In genomic region chr10:94378383-94378782, GRCm38 (mm10) we compare ENCODE assay signal across 8 mouse cellular contexts.
DNase-seq lines count a peak whose midpoint lies in the region; ATAC-seq and TF ChIP-seq lines count a peak whose summit lies in the region.

No protein-coding gene starts in this region.

- H3K27ac ChIP-seq in forebrain, postnatal 0 days (ENCODE audit: low read depth, low read length) = peak overlapping the region; percentile 64

- DNase-seq in CD4-positive, CD25-positive, alpha-beta regulatory T cell, adult 2 months (ENCODE audit: low read depth, low spot score) = peak; percentile 89
- peak; percentile 24 to 40 for DNase-seq in adrenal gland, postnatal 4 days (ENCODE audit: low spot score in 2 of 2)
- peak; percentile 89 for DNase-seq in forebrain, postnatal 0 days
- peak; percentile 77 for DNase-seq in heart, postnatal 4 days
- peak; percentile 95 for DNase-seq in layer of hippocampus, adult 9-11 months
- DNase-seq in lung, postnatal 14 days = peak; percentile 85
- DNase-seq in right cerebral cortex, postnatal 14 days = peak; percentile 79
- DNase-seq in urinary bladder, postnatal 14 days (ENCODE audit: low spot score) = peak; percentile 69

- H3K27me3 ChIP-seq in forebrain, postnatal 0 days (ENCODE audit: insufficient read depth, low read length) = no peaks in the 10 kb centered on the region

- WGBS in forebrain, postnatal 0 days = 48% methylated on average over 13 of the region's 13 CpGs

- 0 out of 2 replicates have a peak overlapping the region, but pooled peaks have one; percentile 2 for H3K4me3 ChIP-seq in forebrain, postnatal 0 days (ENCODE audit: low read depth, low read length)

- 0 out of 2 replicates have a peak overlapping the region, but pooled peaks have one; percentile 10 for H3K9ac ChIP-seq in forebrain, postnatal 0 days

- peaks cover 7% of the 10 kb centered on the region; the same call in 1 of the 2 replicates for H3K4me1 ChIP-seq in forebrain, postnatal 0 days (ENCODE audit: insufficient read depth)

- no peaks in the 10 kb centered on the region for H3K9me3 ChIP-seq in forebrain, postnatal 0 days (ENCODE audit: low read length)

- no peaks in the 10 kb centered on the region for H3K36me3 ChIP-seq in forebrain, postnatal 0 days (ENCODE audit: insufficient read depth)

- peak; percentile 70 for TF ChIP-seq CTCF in forebrain, postnatal 0 days (IDR thresholded peaks at IDR 0.05; ENCODE audit: low read depth)

- ATAC-seq in forebrain, postnatal 0 days = peak; percentile 95

- peak overlapping the region; percentile 23 for H3K4me2 ChIP-seq in forebrain, postnatal 0 days (ENCODE audit: low read depth)

Comparison
In these comparisons a context has a peak if more than half of its experiments do, and no peak if none do; other contexts are left out.
1. Peak in every context shown above with its lines: DNase-seq, ATAC-seq, H3K4me3 ChIP-seq and H3K27ac ChIP-seq.
2. DNase-seq: peak in every context shown above with its lines; median percentile 95 in layer of hippocampus, adult 9-11 months; 89 in CD4-positive, CD25-positive, alpha-beta regulatory T cell, adult 2 months; 89 in forebrain, postnatal 0 days; 85 in lung, postnatal 14 days; 79 in right cerebral cortex, postnatal 14 days; 77 in heart, postnatal 4 days; 69 in urinary bladder, postnatal 14 days; 32 in adrenal gland, postnatal 4 days.